Mouse (Mus musculus) kidney, postnatal 36 days (tissue): ENCODE measurements at regions not wholly inside any gene's neighbourhood (a gene's known extent, or its start where the extent isn't known, plus 50 kb on each side); places are given as distances from the start of the nearest gene placed in this dataset.

Experiments used
- DNase-seq, 2 experiments: peaks; one replicate each; pipeline ENCODE4 v3.0.0; 2021 to 2022; ENCODE audit warnings: mixed read lengths in 2 of 2

GRCm38 (mm10) chr13:16316581-16316980, 304.9 kb downstream of the Inhba start:
- peak; percentile 44 to 45 for DNase-seq

DNA sequence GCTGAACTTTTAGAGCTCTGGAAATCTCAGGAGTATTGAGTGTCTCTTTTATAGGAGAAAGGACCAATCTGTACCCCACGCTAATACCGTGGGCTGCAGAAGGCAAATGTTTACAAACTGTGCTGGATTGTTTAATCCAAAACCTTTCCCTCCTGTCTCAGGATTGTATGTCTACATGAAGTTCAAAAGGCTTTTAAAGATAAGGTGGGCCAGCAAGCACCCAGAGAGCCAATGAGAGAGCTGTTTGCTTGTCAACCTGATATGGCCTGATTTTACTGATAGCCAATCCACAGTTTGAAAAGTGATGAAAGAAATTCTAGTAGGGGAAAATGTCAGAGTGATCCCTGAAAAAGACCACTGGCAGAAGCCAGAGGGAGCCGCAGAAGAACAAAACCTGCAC, 305.8 kb downstream of the Inhba start:
- DNase-seq, result no peak

DNA sequence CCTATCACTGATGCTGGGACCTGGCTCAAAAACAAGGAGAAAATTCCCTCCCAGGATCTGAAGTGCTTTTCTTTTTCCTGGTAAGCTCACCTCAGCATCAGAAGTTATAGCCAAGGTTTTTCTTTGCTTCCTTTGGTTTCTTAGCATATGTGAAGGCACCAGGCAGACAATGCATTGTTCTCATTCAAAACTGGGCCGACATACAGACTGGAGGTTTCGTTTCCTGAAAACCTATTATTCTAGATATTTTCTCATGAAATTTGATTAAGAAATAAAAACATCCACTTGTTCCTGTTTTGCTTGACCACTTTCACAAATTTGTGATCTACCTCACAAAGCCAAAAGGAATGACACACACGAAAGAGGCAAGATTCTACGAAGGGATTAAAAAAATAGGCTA, 308.7 kb downstream of the Inhba start:
- DNase-seq, result no peak

GRCm38 (mm10) chr13:16325661-16326060, 314.0 kb downstream of the Inhba start:
- no peak for DNase-seq

GRCm38 (mm10) chr13:16341727-16342126, 330.1 kb downstream of the Inhba start:
- DNase-seq, result no peak

DNA sequence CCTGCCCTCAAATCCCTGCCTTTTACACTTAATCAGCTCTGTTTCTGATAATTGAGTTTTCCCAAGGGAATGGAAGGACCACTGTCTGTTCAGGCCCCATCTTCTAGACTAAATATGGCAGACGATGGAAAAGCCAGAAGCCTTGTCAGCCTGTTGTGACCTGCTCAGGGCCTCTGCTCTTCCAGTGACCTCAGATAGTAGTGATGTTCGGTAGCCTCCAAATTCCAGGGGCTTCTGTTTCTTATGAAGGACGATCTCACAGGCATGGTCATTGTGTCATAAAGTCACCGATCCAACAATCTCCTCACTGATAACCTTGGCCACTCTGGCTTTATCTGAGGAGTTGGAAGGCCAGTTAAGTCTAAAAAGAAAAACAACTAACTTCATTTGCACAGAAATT, 330.5 kb downstream of the Inhba start:
- DNase-seq, result peak in 1 of 2 experiments; percentile 0

DNA sequence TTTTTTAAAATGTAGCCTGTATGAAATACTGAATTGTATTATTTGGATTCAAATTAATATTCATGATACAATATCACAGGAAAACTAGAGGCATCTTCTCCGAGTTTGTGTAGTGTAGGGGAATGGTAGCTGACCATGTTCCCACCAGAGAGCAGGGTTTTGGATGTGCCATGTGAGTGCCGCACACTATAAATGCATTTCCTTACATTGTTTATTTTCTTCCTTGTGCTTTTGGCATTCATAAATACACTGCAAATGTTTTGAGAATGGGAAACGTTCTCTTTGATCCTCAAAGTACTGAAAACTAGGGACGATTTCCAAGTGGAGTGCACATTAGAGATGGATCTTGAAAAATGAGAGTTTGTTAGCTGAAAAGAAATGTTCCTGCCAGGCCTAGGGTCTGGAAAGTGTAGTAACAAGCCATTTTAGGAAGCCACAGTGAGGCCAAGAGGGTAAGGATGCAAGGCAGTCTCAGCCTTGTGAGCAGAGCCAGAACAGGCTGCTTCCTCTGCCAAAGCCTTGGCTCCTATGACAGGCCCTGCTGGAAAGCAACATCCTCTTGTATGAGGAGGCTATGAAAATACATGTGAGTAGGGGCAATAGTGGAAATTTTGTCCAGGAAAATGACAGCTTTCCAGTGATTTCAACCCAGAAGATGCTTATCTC, 331.8 kb downstream of the Inhba start:
- peak; percentile 0 to 10 for DNase-seq

DNA sequence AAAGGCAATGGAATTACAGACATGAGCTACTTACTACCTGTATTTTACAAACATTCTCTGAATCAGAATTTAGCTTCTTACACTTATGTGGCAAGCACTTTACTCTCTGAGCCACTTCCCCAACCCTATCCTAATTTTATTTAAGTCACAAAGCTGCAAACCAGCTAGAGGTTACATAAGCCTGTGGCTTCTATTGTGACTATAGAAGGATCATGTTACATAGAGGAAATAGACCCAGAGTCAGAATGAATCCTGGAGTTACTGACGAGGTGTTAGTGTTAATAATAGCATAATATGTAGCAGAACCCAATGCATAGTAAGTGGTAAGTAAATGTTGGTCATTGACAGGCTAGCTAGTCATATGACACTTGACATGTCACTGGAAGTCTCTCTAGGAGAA, 337.7 kb downstream of the Inhba start:
- DNase-seq, result no peak

- no peak for DNase-seq
These were observed 338.4 kb downstream of the Inhba start for GRCm38 (mm10) chr13:16350061-16350460.

GRCm38 (mm10) chr13:16355316-16355715, 343.7 kb downstream of the Inhba start:
- no peak for DNase-seq

DNA sequence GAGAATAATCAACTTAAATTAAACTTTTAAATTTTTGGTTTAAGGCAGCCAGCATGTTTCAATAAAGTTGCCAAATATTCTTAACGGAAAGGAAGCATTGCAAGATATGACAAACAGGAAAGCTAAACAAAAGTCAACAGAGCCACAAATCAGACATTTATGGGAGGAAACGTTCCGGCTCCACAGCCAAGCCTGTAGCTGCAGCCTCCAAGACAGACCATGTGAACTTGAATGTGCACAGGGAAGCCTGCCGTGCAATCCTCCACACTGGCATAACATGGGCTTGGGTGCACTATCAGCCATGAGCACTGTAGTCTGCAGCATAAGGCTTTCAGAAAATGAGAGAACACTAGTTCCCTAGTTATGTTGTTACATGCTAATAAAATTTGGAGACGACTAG, 367.8 kb downstream of the Inhba start:
- peak; percentile 7 to 14 for DNase-seq

DNA sequence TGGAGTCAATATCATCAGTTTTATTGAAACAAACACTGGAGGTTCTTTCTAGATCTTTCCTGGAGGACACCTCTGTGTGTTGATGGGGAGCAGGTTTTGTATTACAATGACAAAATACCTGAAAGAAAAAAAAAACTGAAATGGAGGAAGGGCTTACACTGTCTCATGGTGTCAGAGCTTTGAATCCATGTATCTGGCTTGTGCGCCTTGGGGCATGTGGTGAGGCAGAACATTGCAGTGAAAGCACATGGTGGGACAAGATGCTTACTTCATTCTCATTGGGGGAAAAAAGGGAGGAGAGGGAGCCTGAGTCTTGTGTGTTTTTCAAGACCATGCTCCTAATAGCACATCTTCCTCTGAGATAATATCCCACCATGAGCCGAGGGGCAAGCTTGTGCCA, 368.3 kb downstream of the Inhba start:
- no peak for DNase-seq

- no peak for DNase-seq
These were observed 371.4 kb downstream of the Inhba start for GRCm38 (mm10) chr13:16382936-16383511.

- DNase-seq, result no peak
These were observed 404.8 kb downstream of the Inhba start for GRCm38 (mm10) chr13:16416356-16417019.

DNA sequence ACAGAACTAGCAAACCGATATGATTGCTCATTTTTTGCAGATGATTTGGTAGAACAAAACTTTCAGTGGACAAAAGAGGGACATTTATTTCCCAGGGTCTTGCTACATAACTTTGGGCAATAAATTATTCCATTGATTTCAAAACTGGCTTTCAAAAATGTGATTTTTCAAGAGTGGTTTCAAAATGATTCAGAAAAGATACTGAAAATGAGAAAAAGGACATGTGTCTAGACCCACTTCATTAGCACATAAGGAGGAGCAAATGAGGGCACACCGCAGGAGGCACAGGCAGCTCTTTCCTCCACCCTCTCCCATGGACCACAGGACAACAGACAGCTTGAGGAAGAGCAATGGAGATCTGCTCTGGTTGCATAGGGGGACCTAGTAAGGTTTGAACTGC, 412.5 kb downstream of the Inhba start:
- DNase-seq, result no peak

GRCm38 (mm10) chr13:16435436-16435835, 423.8 kb downstream of the Inhba start:
- DNase-seq, result no peak

DNA sequence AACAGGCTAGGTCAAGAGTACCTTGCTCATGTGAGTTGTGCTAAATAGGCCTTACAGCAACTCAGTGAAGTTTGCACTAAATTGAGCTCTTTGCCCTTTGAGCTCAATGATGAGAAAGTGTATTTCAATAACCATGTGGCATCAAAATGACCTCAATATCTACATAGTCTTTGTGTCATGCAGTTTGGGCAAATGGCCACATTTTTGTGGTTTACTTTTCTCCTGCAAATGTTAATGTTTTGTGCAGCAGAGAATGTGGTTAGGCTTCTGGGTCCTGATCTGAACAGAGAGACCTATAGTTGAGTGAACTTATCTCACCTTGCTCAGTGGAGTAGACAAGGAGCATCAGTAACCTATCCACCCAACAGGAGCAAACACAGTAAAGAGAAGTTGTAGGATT, 441.6 kb downstream of the Inhba start:
- DNase-seq, result no peak

- DNase-seq, result no peak
These were observed 448.1 kb downstream of the Inhba start for GRCm38 (mm10) chr13:16459743-16460142.

DNA sequence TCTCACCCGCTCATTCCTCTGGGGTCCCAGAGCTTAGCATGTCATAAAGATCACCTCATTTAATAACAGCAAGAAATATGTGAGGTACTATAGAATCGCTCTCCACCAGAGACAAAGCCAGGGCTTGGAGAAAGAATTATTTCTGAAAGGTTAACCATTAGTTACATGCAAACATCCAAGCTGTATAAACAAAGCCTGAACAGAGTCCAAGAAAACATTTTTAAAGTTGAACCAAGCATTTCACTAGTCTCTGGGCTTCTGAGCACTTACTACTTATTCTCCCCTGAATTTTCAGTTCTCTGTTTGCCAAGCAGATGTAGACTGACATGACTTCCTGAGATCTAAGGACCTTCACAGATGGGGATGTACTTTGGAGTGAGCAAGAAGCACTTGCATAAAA, 450.0 kb downstream of the Inhba start:
- no peak for DNase-seq

DNA sequence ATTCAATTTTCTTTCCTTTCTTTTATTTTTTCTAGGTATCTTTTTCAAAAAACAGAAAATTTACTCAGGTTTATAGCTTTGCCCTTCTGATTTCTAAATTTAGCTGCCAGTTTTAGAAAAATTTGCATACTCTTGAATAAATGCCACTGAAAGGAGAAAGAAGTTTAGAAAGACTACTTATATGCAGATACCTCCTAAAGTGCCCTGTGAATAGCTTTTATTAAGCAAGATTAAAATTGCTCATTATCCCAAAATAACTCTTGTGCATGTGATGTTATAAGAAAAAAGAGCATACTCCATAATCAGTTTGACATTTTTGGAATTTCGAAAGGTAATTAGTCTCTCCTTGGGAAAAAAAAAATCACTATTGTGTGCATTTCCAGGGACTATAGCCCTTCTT, 453.2 kb downstream of the Inhba start:
- no peak for DNase-seq

- DNase-seq, result no peak
These were observed 453.7 kb downstream of the Inhba start for GRCm38 (mm10) chr13:16465317-16465716.

DNA sequence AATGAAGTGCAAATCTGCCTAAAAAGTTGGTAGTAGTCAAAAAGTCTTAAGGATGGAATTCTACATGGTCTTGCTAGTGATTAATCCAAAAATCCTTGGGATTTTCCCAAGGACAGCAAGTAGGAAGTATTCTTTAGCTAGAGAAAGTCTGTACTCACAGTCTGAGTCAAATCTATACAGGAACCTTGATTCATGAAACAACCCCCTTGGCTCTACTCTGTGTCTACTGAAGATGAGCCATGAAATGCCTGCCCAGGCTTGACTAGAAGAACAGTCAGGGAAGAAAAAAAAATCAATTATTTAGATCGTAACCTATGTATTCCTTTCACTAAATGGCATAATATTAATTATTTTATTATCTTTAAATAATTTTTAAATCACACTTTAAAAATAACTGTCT, 454.2 kb downstream of the Inhba start:
- no peak for DNase-seq

DNA sequence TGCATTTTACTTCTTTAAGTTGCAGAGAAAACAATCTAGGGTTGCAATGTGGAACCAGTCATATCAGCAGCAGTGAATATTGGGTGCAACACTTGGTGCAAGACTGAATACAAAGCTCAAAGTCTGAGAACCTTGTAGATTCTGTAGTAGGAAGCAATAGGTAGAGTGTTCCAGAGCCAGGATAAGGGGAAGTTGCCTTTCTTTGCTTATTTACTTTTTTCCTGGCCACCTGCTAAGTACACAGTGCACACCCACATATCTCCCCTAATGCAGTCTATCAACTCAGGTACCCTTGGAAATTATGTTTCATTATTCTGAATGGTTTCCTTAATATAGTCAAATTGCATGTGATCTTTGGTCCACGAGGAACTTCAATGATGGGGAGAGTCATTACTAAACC, 464.9 kb downstream of the Inhba start:
- DNase-seq, result no peak

DNA sequence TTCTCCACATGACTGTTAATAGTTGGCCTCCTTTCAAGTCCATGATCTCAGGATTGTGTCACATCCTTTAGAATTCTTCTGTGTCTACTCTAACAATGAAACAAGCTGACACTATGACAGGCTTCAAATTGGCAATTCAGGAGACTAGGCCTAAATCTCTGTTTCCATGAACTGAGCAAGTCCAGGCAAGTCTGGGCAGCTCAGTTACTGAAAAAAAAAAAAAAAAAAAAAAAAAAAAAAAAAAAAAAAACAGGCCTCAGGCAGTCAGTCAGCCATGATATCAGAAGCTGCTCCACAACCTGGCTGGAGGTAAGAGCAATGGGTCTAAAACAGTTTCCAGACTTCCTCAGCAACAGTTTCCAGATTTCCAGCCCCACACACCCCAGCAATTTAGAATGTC, 475.6 kb downstream of the Inhba start:
- no peak for DNase-seq
